Mouse (Mus musculus) heart, adult 8-10 months (tissue): ENCODE data around the gene Gm21719. TPM values are rescaled to one million over a fixed set of nuclear protein-coding genes. Genes with fewer than 3 reads are reported as not detected.
"Not testable (repeated sequence)": the region's sequence is repeated elsewhere in the genome, so short reads cannot be mapped to it uniquely, and the experiment has no call there.

Experiments
- DNase-seq: peaks from one replicate; pipeline ENCODE4 v3.0.0; 2022; ENCODE audit warnings: low spot score
- total RNA-seq, 4 experiments: library from RNA; stranded (reverse); gene quantifications; 2 replicates each; pipeline ENCODE4 v1.2.4; 2022

Gene Gm21719
- not detected for total RNA-seq

- DNase-seq, result not testable (repeated sequence)
Measured at GRCm38 (mm10) chrY:6682772-6683171, at the start of gene Gm21719. TSS of gene Gm21719 (minus strand) at chrY:6682872.

Other genes with a start within 250 kb of the Gm21719 start
- gene Gm28919, start 99.3 kb downstream of the Gm21719 start, total RNA-seq, result not detected
- gene Gm20830, start 235.4 kb upstream of the Gm21719 start, total RNA-seq, result not detected